Mouse (Mus musculus) thymus, adult 2 months (tissue): ENCODE results near the gene Npepps.

Experiments
- CTCF ChIP-seq: fragments of 200-500 bp; IDR thresholded peaks from 2 replicates; pipeline ENCODE4 v1.5.1; 2012; ENCODE audit warnings: mild to moderate bottlenecking, control low read depth, low read length, moderate library complexity, borderline replicate concordance; ENCODE audit not compliant: control insufficient read depth, poor library complexity, insufficient read depth; ENCODE audit errors: extremely low read depth
- POLR2A ChIP-seq: fragments of 200-500 bp; IDR thresholded peaks from 2 replicates; pipeline ENCODE4 v1.6.1; 2012; ENCODE audit warnings: mild to moderate bottlenecking, low read length, control low read depth, moderate library complexity; ENCODE audit not compliant: control insufficient read depth, poor library complexity, insufficient read depth; ENCODE audit errors: extremely low read depth

DNA sequence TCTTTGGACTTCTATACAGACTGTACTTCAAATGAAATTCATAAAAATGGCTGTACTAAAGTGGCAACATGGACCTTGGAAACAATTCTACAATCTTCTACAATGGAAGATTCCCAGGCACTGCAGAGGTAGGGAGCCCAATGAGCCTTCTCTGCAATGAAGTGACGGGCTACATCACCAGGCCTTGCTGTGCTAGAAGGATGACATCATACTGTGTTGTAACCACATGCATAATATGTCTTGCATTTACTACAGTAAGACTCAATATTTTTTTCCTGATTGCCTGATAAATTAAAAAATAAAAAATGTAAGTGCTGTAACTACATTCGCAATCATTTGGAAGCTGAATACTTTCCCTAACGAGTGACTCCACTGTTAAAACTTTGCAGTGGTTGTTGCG is 7.6 kb downstream of the Npepps start:
- TF ChIP-seq CTCF (no peak), POLR2A (no peak)
